Mouse (Mus musculus) embryonic fibroblast, embryonic 13.5 days (primary cell): ENCODE measurements around the gene Muc20.

Experiments
- CTCF ChIP-seq: IDR thresholded peaks from 2 replicates; pipeline ENCODE4 v1.5.1; 2011; ENCODE audit warnings: mild to moderate bottlenecking, control low read depth, low read length, moderate library complexity, borderline replicate concordance; ENCODE audit not compliant: insufficient read depth
- POLR2A ChIP-seq: IDR thresholded peaks from 2 replicates; pipeline ENCODE4 v1.6.1; 2011; ENCODE audit warnings: low read depth, mild to moderate bottlenecking, control low read depth, low read length, moderate library complexity

GRCm38 (mm10) chr16:32740003-32740663, 57.1 kb downstream of the Muc20 start:
- TF ChIP-seq CTCF: no peak
- TF ChIP-seq POLR2A: no peak
